Comparison of ENCODE assay signal across 7 mouse cellular contexts in genomic region chr11:88330799-88331198, GRCm38 (mm10). TPM values are rescaled to one million over a fixed set of nuclear protein-coding genes. Genes with fewer than 3 reads are reported as not detected.
DNase-seq lines count a peak whose midpoint lies in the region; ATAC-seq and TF ChIP-seq lines count a peak whose summit lies in the region.

No protein-coding gene starts in this region.

- H3K27me3 ChIP-seq in limb, embryonic 14.5 days (ENCODE audit: control insufficient read depth, insufficient read depth, low read length): no peaks in the 10 kb centered on the region
- H3K27me3 ChIP-seq in limb, embryonic 10.5 days (ENCODE audit: low read depth, poor library complexity, severe bottlenecking): peaks cover 32% of the 10 kb centered on the region; the same call in 1 of the 2 replicates
- H3K27me3 ChIP-seq in forebrain, embryonic 16.5 days (replicated peaks; ENCODE audit: control insufficient read depth, insufficient read depth, low read length): no peaks in the 10 kb centered on the region
- H3K27me3 ChIP-seq in midbrain, embryonic 14.5 days (ENCODE audit: control insufficient read depth, insufficient read depth, low read length): no peaks in the 10 kb centered on the region

- TF ChIP-seq POLR2A in limb, embryonic 14.5 days (IDR thresholded peaks at IDR 0.05; ENCODE audit: borderline replicate concordance, extremely low read depth, insufficient read depth, insufficient read length): no peak

- H3K4me3 ChIP-seq in limb, embryonic 14.5 days (replicated peaks; ENCODE audit: low read length): no peak overlapping the region
- H3K4me3 ChIP-seq in limb, embryonic 10.5 days: no peak overlapping the region
- no peak overlapping the region for H3K4me3 ChIP-seq in forebrain, embryonic 16.5 days (replicated peaks; ENCODE audit: low read length)
- H3K4me3 ChIP-seq in midbrain, embryonic 14.5 days (replicated peaks; ENCODE audit: low read depth, low read length): no peak overlapping the region

- 0 out of 2 replicates have a peak, but pooled peaks have one; percentile 32 for ATAC-seq in limb, embryonic 14.5 days (ENCODE audit: low FRiP score, low read depth)
- ATAC-seq in forebrain, embryonic 16.5 days: peak; percentile 77
- ATAC-seq in midbrain, embryonic 14.5 days (ENCODE audit: low FRiP score, low TSS enrichment): no peak

- no peaks in the 10 kb centered on the region for H3K36me3 ChIP-seq in limb, embryonic 14.5 days (ENCODE audit: control insufficient read depth, insufficient read depth, low read length)
- no peaks in the 10 kb centered on the region for H3K36me3 ChIP-seq in limb, embryonic 10.5 days
- no peaks in the 10 kb centered on the region for H3K36me3 ChIP-seq in forebrain, embryonic 16.5 days (ENCODE audit: control insufficient read depth, insufficient read depth)
- no peaks in the 10 kb centered on the region for H3K36me3 ChIP-seq in midbrain, embryonic 14.5 days (ENCODE audit: control insufficient read depth, insufficient read depth, low read length)

- H3K9me3 ChIP-seq in limb, embryonic 14.5 days (ENCODE audit: control insufficient read depth, low read length): no peaks in the 10 kb centered on the region
- H3K9me3 ChIP-seq in limb, embryonic 10.5 days (replicated peaks): no peaks in the 10 kb centered on the region
- H3K9me3 ChIP-seq in forebrain, embryonic 16.5 days (ENCODE audit: control insufficient read depth, low read length): no peaks in the 10 kb centered on the region
- H3K9me3 ChIP-seq in midbrain, embryonic 14.5 days (ENCODE audit: control insufficient read depth, low read length): no peaks in the 10 kb centered on the region

- WGBS in limb, embryonic 14.5 days: 42% methylated on average over 11 of the region's 11 CpGs
- WGBS in limb, embryonic 10.5 days: 59% methylated on average over 11 of the region's 11 CpGs
- WGBS in forebrain, embryonic 16.5 days: 21% methylated on average over 11 of the region's 11 CpGs
- WGBS in midbrain, embryonic 14.5 days: 50% methylated on average over 11 of the region's 11 CpGs

- no peak overlapping the region for H3K9ac ChIP-seq in limb, embryonic 14.5 days (ENCODE audit: low read depth, low read length, severe bottlenecking)
- H3K9ac ChIP-seq in forebrain, embryonic 16.5 days (replicated peaks; ENCODE audit: low read depth, low read length): no peak overlapping the region
- no peak overlapping the region for H3K9ac ChIP-seq in midbrain, embryonic 14.5 days (replicated peaks; ENCODE audit: low read length)

- peaks cover 27% of the 10 kb centered on the region for H3K4me1 ChIP-seq in limb, embryonic 14.5 days (ENCODE audit: control insufficient read depth, insufficient read depth, low read length)
- peaks cover 49% of the 10 kb centered on the region for H3K4me1 ChIP-seq in limb, embryonic 10.5 days
- H3K4me1 ChIP-seq in forebrain, embryonic 16.5 days (replicated peaks; ENCODE audit: control insufficient read depth, insufficient read depth, low read length): peaks cover 28% of the 10 kb centered on the region
- peaks cover 18% of the 10 kb centered on the region for H3K4me1 ChIP-seq in midbrain, embryonic 14.5 days (ENCODE audit: control insufficient read depth, insufficient read depth, low read length)

- DNase-seq in limb, embryonic 14.5 days (ENCODE audit: low spot score): peak; percentile 79
- DNase-seq in limb, embryonic 10.5 days (ENCODE audit: low spot score): no peak
- DNase-seq in kidney, postnatal 25 days: peak; percentile 82 to 84
- DNase-seq in midbrain, embryonic 14.5 days: peak; percentile 79
- DNase-seq in spleen, postnatal 36 days (ENCODE audit: low spot score in 2 of 2): no peak
- no peak for DNase-seq in urinary bladder, adult 2 months (ENCODE audit: low spot score)

- H3K27ac ChIP-seq in limb, embryonic 14.5 days (replicated peaks; ENCODE audit: low read depth, low read length): no peak overlapping the region
- no peak overlapping the region for H3K27ac ChIP-seq in limb, embryonic 10.5 days
- no peak overlapping the region for H3K27ac ChIP-seq in forebrain, embryonic 16.5 days (ENCODE audit: low read length)
- H3K27ac ChIP-seq in midbrain, embryonic 14.5 days (replicated peaks; ENCODE audit: low read depth, low read length): peak overlapping the region; percentile 47

- H3K4me2 ChIP-seq in limb, embryonic 14.5 days (replicated peaks; ENCODE audit: low read depth, low read length, severe bottlenecking): no peak overlapping the region
- H3K4me2 ChIP-seq in forebrain, embryonic 16.5 days (ENCODE audit: low read length): no peak overlapping the region
- H3K4me2 ChIP-seq in midbrain, embryonic 14.5 days (ENCODE audit: low read length): no peak overlapping the region

RNA-seq across cellular contexts. Expression of gene Ccdc182, which starts 36.9 kb away (rescaled TPM):
- polyA plus RNA-seq in limb, embryonic 14.5 days (2012; rRNA removed): 0.08 and 0.10 TPM in 2 replicates
- not detected in 2 replicates for polyA plus RNA-seq in limb, embryonic 14.5 days (2014; fragmentation: Nextera tagmentation; extraction: Ambion mirVana)
- polyA plus RNA-seq in limb, embryonic 10.5 days (2016; fragmentation: Nextera tagmentation; extraction: Ambion mirVana): not detected in 2 replicates
- polyA plus RNA-seq in forebrain, embryonic 16.5 days (2015; fragmentation: Nextera tagmentation; extraction: Ambion mirVana): not detected in 2 replicates
- 0.30 and 0.59 TPM in 2 replicates for polyA plus RNA-seq in midbrain, embryonic 14.5 days (2014; fragmentation: Nextera tagmentation; extraction: Ambion mirVana)
- polyA plus RNA-seq in urinary bladder, adult 2 months (2012; rRNA removed): not detected in 2 replicates

Comparison
In these comparisons a context has a peak if more than half of its experiments do, and no peak if none do; other contexts are left out.
1. DNase-seq: peak in limb, embryonic 14.5 days (single experiment), kidney, postnatal 25 days (2 of 2) and midbrain, embryonic 14.5 days (single experiment); none in limb, embryonic 10.5 days (single experiment), spleen, postnatal 36 days (0 of 2) and urinary bladder, adult 2 months (single experiment).